ENCODE assay signal across 8 mouse cellular contexts in genomic region chr7:19789904-19790347, GRCm38 (mm10). TPM values are rescaled to one million over a fixed set of nuclear protein-coding genes. Genes with fewer than 3 reads are reported as not detected.
DNase-seq lines count a peak whose midpoint lies in the region; ATAC-seq and TF ChIP-seq lines count a peak whose summit lies in the region.

No protein-coding gene starts in this region.

- H3K36me3 ChIP-seq in embryonic facial prominence, embryonic 15.5 days: no peaks in the 10 kb centered on the region
- H3K36me3 ChIP-seq in kidney, embryonic 14.5 days (ENCODE audit: control insufficient read depth, insufficient read depth, low read length): no peaks in the 10 kb centered on the region
- H3K36me3 ChIP-seq in limb, embryonic 15.5 days: no peaks in the 10 kb centered on the region
- no peaks in the 10 kb centered on the region for H3K36me3 ChIP-seq in midbrain, postnatal 0 days (ENCODE audit: insufficient read depth, low read length)

- H3K4me2 ChIP-seq in embryonic facial prominence, embryonic 15.5 days (replicated peaks): peak overlapping the region; percentile 69
- H3K4me2 ChIP-seq in kidney, embryonic 14.5 days (replicated peaks; ENCODE audit: low read depth, low read length): peak overlapping the region; percentile 42
- peak overlapping the region; percentile 71 for H3K4me2 ChIP-seq in limb, embryonic 15.5 days
- H3K4me2 ChIP-seq in midbrain, postnatal 0 days (ENCODE audit: low read depth, low read length, poor library complexity, severe bottlenecking): peak overlapping the region; percentile 62

- peak; percentile 96 for DNase-seq in 416B (ENCODE audit: low read depth)
- peak; percentile 63 to 86 for DNase-seq in heart, adult 9 months (ENCODE audit: low spot score in 2 of 2)
- DNase-seq in midbrain, postnatal 0 days (ENCODE audit: low spot score): peak; percentile 83
- DNase-seq in spleen, postnatal 10 days (ENCODE audit: low spot score in 2 of 2): peak; percentile 86 to 93

- peaks cover 3% of the 10 kb centered on the region; the same call in 1 of the 2 replicates for H3K27me3 ChIP-seq in embryonic facial prominence, embryonic 15.5 days
- no peaks in the 10 kb centered on the region for H3K27me3 ChIP-seq in kidney, embryonic 14.5 days (ENCODE audit: control insufficient read depth, insufficient read depth, low read length)
- peaks cover 9% of the 10 kb centered on the region for H3K27me3 ChIP-seq in limb, embryonic 15.5 days
- no peaks in the 10 kb centered on the region for H3K27me3 ChIP-seq in midbrain, postnatal 0 days (ENCODE audit: insufficient read depth, low read length)

- TF ChIP-seq CTCF in bone marrow, adult 2 months (IDR thresholded peaks at IDR 0.05; ENCODE audit: control insufficient read depth, insufficient read depth, low read length): peak; percentile 92
- peak; percentile 96 for TF ChIP-seq CTCF in midbrain, postnatal 0 days (IDR thresholded peaks at IDR 0.05)

- no peak overlapping the region for H3K4me3 ChIP-seq in bone marrow, adult 2 months (replicated peaks; ENCODE audit: control insufficient read depth, low read depth, low read length)
- H3K4me3 ChIP-seq in embryonic facial prominence, embryonic 15.5 days (replicated peaks): peak overlapping the region; percentile 37
- H3K4me3 ChIP-seq in kidney, embryonic 14.5 days (ENCODE audit: low read length): peak overlapping the region; percentile 35
- peak overlapping the region; percentile 37 for H3K4me3 ChIP-seq in limb, embryonic 15.5 days
- peak overlapping the region; percentile 23; the same call in 1 of the 2 replicates for H3K4me3 ChIP-seq in midbrain, postnatal 0 days (ENCODE audit: low read depth, low read length)

- no peak overlapping the region for H3K9ac ChIP-seq in embryonic facial prominence, embryonic 15.5 days
- peak overlapping the region; percentile 57; the same call in 1 of the 2 replicates for H3K9ac ChIP-seq in kidney, embryonic 14.5 days (ENCODE audit: low read depth, low read length)
- H3K9ac ChIP-seq in limb, embryonic 15.5 days: no peak overlapping the region
- H3K9ac ChIP-seq in midbrain, postnatal 0 days (replicated peaks; ENCODE audit: low read length, poor library complexity, severe bottlenecking): peak overlapping the region; percentile 39; the same call in 1 of the 2 replicates

- under 1% methylated on average over 19 of the region's 19 CpGs for WGBS in bone marrow, adult 2 months
- under 1% methylated on average over 19 of the region's 19 CpGs for WGBS in embryonic facial prominence, embryonic 15.5 days
- 3% methylated on average over 19 of the region's 19 CpGs for WGBS in kidney, embryonic 14.5 days
- WGBS in limb, embryonic 15.5 days: 2% methylated on average over 19 of the region's 19 CpGs
- WGBS in midbrain, postnatal 0 days: under 1% methylated on average over 19 of the region's 19 CpGs

- ATAC-seq in embryonic facial prominence, embryonic 15.5 days (ENCODE audit: insufficient number of reproducible peaks, low FRiP score, low TSS enrichment, low read depth): peak; percentile 44; the same call in 1 of the 2 replicates
- peak; percentile 69 for ATAC-seq in kidney, embryonic 14.5 days (ENCODE audit: low FRiP score, low TSS enrichment)
- no peak for ATAC-seq in limb, embryonic 15.5 days (ENCODE audit: insufficient number of reproducible peaks, low FRiP score, low TSS enrichment, low read depth)
- peak; percentile 79 for ATAC-seq in midbrain, postnatal 0 days (ENCODE audit: low FRiP score)

- no peaks in the 10 kb centered on the region; the same call in 1 of the 2 replicates for H3K4me1 ChIP-seq in bone marrow, adult 2 months (ENCODE audit: control insufficient read depth, insufficient read depth, low read length)
- peaks cover 9% of the 10 kb centered on the region for H3K4me1 ChIP-seq in embryonic facial prominence, embryonic 15.5 days
- H3K4me1 ChIP-seq in kidney, embryonic 14.5 days (ENCODE audit: control insufficient read depth, insufficient read depth, low read length): no peaks in the 10 kb centered on the region
- H3K4me1 ChIP-seq in limb, embryonic 15.5 days: peaks cover 12% of the 10 kb centered on the region
- H3K4me1 ChIP-seq in midbrain, postnatal 0 days (ENCODE audit: insufficient read depth, low read length): 0 out of 2 replicates have a peak, but pooled peaks cover 2% of the 10 kb centered on the region

- no peak overlapping the region for H3K27ac ChIP-seq in bone marrow, adult 2 months (ENCODE audit: control insufficient read depth, insufficient read depth, low read depth, low read length, poor library complexity)
- H3K27ac ChIP-seq in embryonic facial prominence, embryonic 15.5 days (replicated peaks): 0 out of 2 replicates have a peak overlapping the region, but pooled peaks have one; percentile 28
- no peak overlapping the region; the same call in 1 of the 2 replicates for H3K27ac ChIP-seq in kidney, embryonic 14.5 days (ENCODE audit: low read depth, low read length)
- no peak overlapping the region for H3K27ac ChIP-seq in limb, embryonic 15.5 days
- H3K27ac ChIP-seq in midbrain, postnatal 0 days (ENCODE audit: low read depth, low read length): peak overlapping the region; percentile 34; the same call in 1 of the 2 replicates

- H3K9me3 ChIP-seq in embryonic facial prominence, embryonic 15.5 days (replicated peaks): no peaks in the 10 kb centered on the region
- no peaks in the 10 kb centered on the region for H3K9me3 ChIP-seq in kidney, embryonic 14.5 days (ENCODE audit: control insufficient read depth, low read length)
- no peaks in the 10 kb centered on the region for H3K9me3 ChIP-seq in limb, embryonic 15.5 days
- H3K9me3 ChIP-seq in midbrain, postnatal 0 days (ENCODE audit: low read length): no peaks in the 10 kb centered on the region

- no peak for TF ChIP-seq POLR2A in bone marrow, adult 2 months (IDR thresholded peaks at IDR 0.05; ENCODE audit: borderline replicate concordance, control insufficient read depth, low read depth, low read length)

RNA-seq across cellular contexts. Expression of gene Cblc, which starts 6.7 kb away (rescaled TPM):
- not detected in 2 replicates for polyA plus RNA-seq in bone marrow, adult 2 months (2011; ENCODE audit: insufficient read depth, insufficient read length, low replicate concordance, missing spikeins)
- 13.2 and 17.2 TPM in 2 replicates for polyA plus RNA-seq in embryonic facial prominence, embryonic 15.5 days (2015; fragmentation: Nextera tagmentation; extraction: Ambion mirVana)
- polyA plus RNA-seq in kidney, embryonic 14.5 days (2014; fragmentation: Nextera tagmentation; extraction: Ambion mirVana): 4.7 and 7.3 TPM in 2 replicates
- 14.6 and 15.2 TPM in 2 replicates for polyA plus RNA-seq in limb, embryonic 15.5 days (2015; fragmentation: Nextera tagmentation; extraction: Ambion mirVana)
- total RNA-seq in midbrain, postnatal 0 days (2014; rRNA removed): 0.71 and 1.8 TPM in 2 replicates
- 0.70 and 1.2 TPM in 2 replicates for polyA plus RNA-seq in midbrain, postnatal 0 days (2015; fragmentation: Nextera tagmentation; extraction: Ambion mirVana)

RNA-seq across cellular contexts. Expression of gene Bcam, which starts 19.1 kb away (rescaled TPM):
- polyA plus RNA-seq in bone marrow, adult 2 months (2011; ENCODE audit: insufficient read depth, insufficient read length, low replicate concordance, missing spikeins): 0.79 and 4.5 TPM in 2 replicates
- polyA plus RNA-seq in embryonic facial prominence, embryonic 15.5 days (2015; fragmentation: Nextera tagmentation; extraction: Ambion mirVana): 158 and 163 TPM in 2 replicates
- polyA plus RNA-seq in kidney, embryonic 14.5 days (2014; fragmentation: Nextera tagmentation; extraction: Ambion mirVana): 177 and 214 TPM in 2 replicates
- polyA plus RNA-seq in limb, embryonic 15.5 days (2015; fragmentation: Nextera tagmentation; extraction: Ambion mirVana): 120 and 150 TPM in 2 replicates
- total RNA-seq in midbrain, postnatal 0 days (2014; rRNA removed): 32.6 and 33.5 TPM in 2 replicates
- 18.7 and 22.0 TPM in 2 replicates for polyA plus RNA-seq in midbrain, postnatal 0 days (2015; fragmentation: Nextera tagmentation; extraction: Ambion mirVana)

RNA-seq across cellular contexts. Expression of gene Bcl3, which starts 32.6 kb away (rescaled TPM):
- 6.4 and 13.0 TPM in 2 replicates for polyA plus RNA-seq in bone marrow, adult 2 months (2011; ENCODE audit: insufficient read depth, insufficient read length, low replicate concordance, missing spikeins)
- 4.7 and 6.9 TPM in 2 replicates for polyA plus RNA-seq in embryonic facial prominence, embryonic 15.5 days (2015; fragmentation: Nextera tagmentation; extraction: Ambion mirVana)
- polyA plus RNA-seq in kidney, embryonic 14.5 days (2014; fragmentation: Nextera tagmentation; extraction: Ambion mirVana): 3.5 and 4.2 TPM in 2 replicates
- 3.9 and 4.4 TPM in 2 replicates for polyA plus RNA-seq in limb, embryonic 15.5 days (2015; fragmentation: Nextera tagmentation; extraction: Ambion mirVana)
- total RNA-seq in midbrain, postnatal 0 days (2014; rRNA removed): 0.55 and 0.66 TPM in 2 replicates
- 0.93 and 1.3 TPM in 2 replicates for polyA plus RNA-seq in midbrain, postnatal 0 days (2015; fragmentation: Nextera tagmentation; extraction: Ambion mirVana)

RNA-seq across cellular contexts. Expression of gene Nectin2, which starts 39.6 kb away (rescaled TPM):
- polyA plus RNA-seq in bone marrow, adult 2 months (2011; ENCODE audit: insufficient read depth, insufficient read length, low replicate concordance, missing spikeins): 1.9 and 4.7 TPM in 2 replicates
- polyA plus RNA-seq in embryonic facial prominence, embryonic 15.5 days (2015; fragmentation: Nextera tagmentation; extraction: Ambion mirVana): 79.6 and 86.6 TPM in 2 replicates
- 106 and 139 TPM in 2 replicates for polyA plus RNA-seq in kidney, embryonic 14.5 days (2014; fragmentation: Nextera tagmentation; extraction: Ambion mirVana)
- polyA plus RNA-seq in limb, embryonic 15.5 days (2015; fragmentation: Nextera tagmentation; extraction: Ambion mirVana): 84.5 and 85.1 TPM in 2 replicates
- 62.6 and 75.3 TPM in 2 replicates for total RNA-seq in midbrain, postnatal 0 days (2014; rRNA removed)
- 55.3 and 62.6 TPM in 2 replicates for polyA plus RNA-seq in midbrain, postnatal 0 days (2015; fragmentation: Nextera tagmentation; extraction: Ambion mirVana)

Comparison
In these comparisons a context has a peak if more than half of its experiments do, and no peak if none do; other contexts are left out.
1. H3K27ac ChIP-seq: peak in embryonic facial prominence, embryonic 15.5 days (single experiment) and midbrain, postnatal 0 days (single experiment); none in bone marrow, adult 2 months (single experiment), kidney, embryonic 14.5 days (single experiment) and limb, embryonic 15.5 days (single experiment).
2. H3K9ac ChIP-seq: peak in kidney, embryonic 14.5 days (single experiment) and midbrain, postnatal 0 days (single experiment); none in embryonic facial prominence, embryonic 15.5 days (single experiment) and limb, embryonic 15.5 days (single experiment).
3. Peak in every context shown above with its lines, with median percentiles within 50 percentile points of each other: DNase-seq and H3K4me2 ChIP-seq.